Mouse (Mus musculus) liver, postnatal 0 days (tissue): ENCODE data around the gene Glb1l2. TPM values are rescaled to one million over a fixed set of nuclear protein-coding genes. Genes with fewer than 3 reads are reported as not detected.
A peak's percentile ranks its signal among the peaks of the same experiment; 100 is the strongest.

Experiments
- ATAC-seq: fragments of 200-750 bp; cut with Nextera tagmentation; 2 replicates; pipeline ENCODE4 v1.8.0; 2017; ENCODE audit warnings: mild to moderate bottlenecking, moderate library complexity
- DNase-seq: peaks from one replicate; pipeline ENCODE4 v3.0.0-alpha.2; 2016
- H3K27ac ChIP-seq: fragments of 300-500 bp; sonication (generic); 2 replicates; pipeline ENCODE4 v1.5.1; 2014; ENCODE audit warnings: antibody characterized with exemption, moderate library complexity, mild to moderate bottlenecking, low read depth
- H3K27me3 ChIP-seq: fragments of 300-500 bp; sonication (generic); 2 replicates; pipeline ENCODE4 v1.6.1; 2014; ENCODE audit warnings: low read length, control low read depth, mixed read lengths; ENCODE audit not compliant: insufficient read depth
- H3K36me3 ChIP-seq: fragments of 300-500 bp; sonication (generic); replicated peaks from 2 replicates; pipeline ENCODE4 v1.6.1; 2014; ENCODE audit warnings: mild to moderate bottlenecking, control low read depth, low read length, moderate library complexity, mixed read lengths; ENCODE audit not compliant: insufficient read depth
- H3K4me1 ChIP-seq: fragments of 300-500 bp; sonication (generic); 2 replicates; pipeline ENCODE4 v1.6.1; 2014; ENCODE audit warnings: antibody characterized with exemption, mild to moderate bottlenecking, control low read depth; ENCODE audit not compliant: insufficient read depth
- H3K4me2 ChIP-seq: fragments of 300-500 bp; sonication (generic); 2 replicates; pipeline ENCODE4 v1.6.1; 2014; ENCODE audit warnings: low read depth, mild to moderate bottlenecking, low read length, moderate library complexity, mixed read lengths
- H3K4me3 ChIP-seq: fragments of 300-500 bp; sonication (generic); 2 replicates; pipeline ENCODE4 v1.5.1; 2014; ENCODE audit warnings: low read depth, low read length
- H3K9ac ChIP-seq: fragments of 300-500 bp; sonication (generic); replicated peaks from 2 replicates; pipeline ENCODE4 v1.6.1; 2014; ENCODE audit warnings: mild to moderate bottlenecking, moderate library complexity
- H3K9me3 ChIP-seq: fragments of 300-500 bp; sonication (generic); 2 replicates; pipeline ENCODE4 v1.6.1; 2016; ENCODE audit warnings: mild to moderate bottlenecking, control low read depth, low read length, mixed read lengths
- CTCF ChIP-seq: sonication (generic); IDR thresholded peaks from 2 replicates; pipeline ENCODE4 v1.5.1; 2016; ENCODE audit warnings: antibody characterized with exemption, low read depth
- EP300 ChIP-seq: IDR thresholded peaks from 2 replicates; pipeline ENCODE4 v1.6.1; 2016; ENCODE audit warnings: antibody characterized with exemption, low read depth, mild to moderate bottlenecking
- WGBS: fragments of 180-500 bp; shearing (Covaris S2); extraction: QIAGEN DNeasy Blood & Tissue Kit; methylation state at CpG from one replicate; pipeline ENCODE4 v1.1.7; 2014; ENCODE audit not compliant: insufficient replicate concordance; 5-methylcytosine and 5-hydroxymethylcytosine counted together
- polyA plus RNA-seq: library from polyadenylated mRNA; unstranded; fragments of >200 nt; fragmentation: Nextera tagmentation; extraction: Ambion mirVana; gene quantifications from 2 replicates; pipeline ENCODE4 v1.2.1, GENCODE M21; 2015

Glb1l2 gene
- polyA plus RNA-seq, 1 experiment from 2014 or later, result not detected

DNA sequence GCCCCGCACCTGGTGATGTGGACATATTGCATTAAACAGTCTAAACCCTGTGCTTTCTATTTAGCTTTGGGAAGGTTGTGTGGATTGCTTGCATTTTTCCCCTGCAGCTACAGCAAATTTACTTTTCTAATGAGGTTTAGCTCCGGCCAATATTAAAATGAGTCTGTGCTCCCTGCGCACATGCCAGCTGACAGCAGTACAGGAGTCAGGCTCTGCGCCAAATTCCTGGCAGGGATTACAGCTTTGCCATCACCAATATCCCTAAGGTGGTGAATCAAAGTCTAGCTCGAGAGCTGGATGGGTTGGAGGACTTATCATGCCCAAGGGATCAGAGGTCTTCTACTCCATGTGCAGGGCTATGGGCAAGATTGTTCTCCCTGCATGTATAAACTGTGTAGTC is 69.2 kb downstream of the Glb1l2 start:
- Histone ChIP-seq H3K4me1 (no peaks in the 10 kb centered on the region), H3K9ac (no peak overlapping the region), H3K4me2 (no peak overlapping the region), H3K27me3 (peaks cover 20% of the 10 kb centered on the region), H3K4me3 (no peak overlapping the region), H3K36me3 (no peaks in the 10 kb centered on the region), H3K9me3 (no peaks in the 10 kb centered on the region), H3K27ac (no peak overlapping the region)
- no peak for ATAC-seq
- no peak for DNase-seq
- WGBS, result 68% methylated on average over 5 of the region's 5 CpGs
- TF ChIP-seq EP300 (no peak), CTCF (no peak)

DNA sequence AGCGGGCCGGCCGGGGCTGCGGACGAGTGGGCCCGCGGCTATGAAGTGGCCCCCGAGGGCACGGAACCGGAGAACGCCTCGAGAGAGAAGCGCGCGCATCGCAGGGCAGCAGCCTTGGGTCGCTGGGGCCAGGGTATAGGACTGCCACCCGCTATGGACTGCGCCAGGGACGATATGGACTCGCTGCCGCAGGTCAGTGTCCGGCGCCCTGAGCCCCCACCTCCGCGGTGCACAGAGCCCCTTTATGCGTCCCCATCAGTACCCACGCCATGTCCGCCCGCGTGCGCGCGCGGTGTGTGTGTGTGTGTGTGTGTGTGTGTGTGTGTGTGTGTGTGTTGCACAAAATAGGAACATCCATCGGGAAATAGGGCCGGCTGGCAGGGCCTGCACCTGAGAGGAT is 72.3 kb downstream of the Glb1l2 start:
- TF ChIP-seq EP300 (no peak), CTCF (no peak)
- Histone ChIP-seq H3K9me3 (no peaks in the 10 kb centered on the region), H3K27ac (no peak overlapping the region), H3K4me2 (no peak overlapping the region; the same call in 1 of the 2 replicates), H3K9ac (no peak overlapping the region), H3K36me3 (no peaks in the 10 kb centered on the region), H3K4me1 (no peaks in the 10 kb centered on the region), H3K4me3 (no peak overlapping the region), H3K27me3 (peaks cover 20% of the 10 kb centered on the region)
- ATAC-seq, result no peak
- WGBS, result 4% methylated on average over 25 of the region's 37 CpGs
- DNase-seq, result no peak

DNA sequence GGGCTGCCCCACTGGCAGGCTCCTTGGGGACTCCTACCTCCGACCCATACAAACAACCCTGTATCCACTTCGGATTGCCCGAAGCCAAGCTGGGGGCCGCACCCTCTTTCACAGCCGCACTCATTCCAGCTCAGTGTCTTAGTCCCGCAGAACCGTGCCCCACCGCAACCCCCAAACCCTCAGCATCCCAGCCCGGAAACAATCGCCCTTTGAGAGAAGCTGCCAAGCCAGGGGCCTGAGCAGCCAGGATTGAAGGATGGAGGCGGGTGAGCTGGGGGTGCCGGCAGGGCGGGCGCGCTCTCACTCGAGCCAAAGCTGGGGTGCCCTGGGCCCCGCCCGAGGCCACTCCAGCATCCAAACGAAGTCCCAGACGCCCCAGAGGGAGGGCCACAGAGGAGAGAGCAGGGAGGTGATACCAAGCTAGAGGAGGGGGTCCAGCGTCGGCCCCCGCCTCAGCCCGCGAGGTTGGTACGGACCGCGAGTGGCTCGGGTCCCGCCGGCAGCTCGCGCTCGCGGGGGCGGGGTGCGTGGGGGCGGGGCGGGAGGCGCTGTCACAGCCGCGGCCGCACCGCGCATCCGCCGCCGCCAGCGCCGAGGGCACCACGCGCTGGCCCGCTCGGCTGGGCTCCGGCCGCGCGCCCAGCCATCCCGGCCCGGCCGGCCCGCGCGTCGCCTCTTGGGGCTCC is 72.9 kb downstream of the Glb1l2 start, which contains the start of gene B3gat1:
B3gat1 (plus strand) TSS at position 523 of the 686 bp plus-strand sequence.
- no peak for DNase-seq
- H3K36me3 ChIP-seq, result no peaks in the 10 kb centered on the region

DNA sequence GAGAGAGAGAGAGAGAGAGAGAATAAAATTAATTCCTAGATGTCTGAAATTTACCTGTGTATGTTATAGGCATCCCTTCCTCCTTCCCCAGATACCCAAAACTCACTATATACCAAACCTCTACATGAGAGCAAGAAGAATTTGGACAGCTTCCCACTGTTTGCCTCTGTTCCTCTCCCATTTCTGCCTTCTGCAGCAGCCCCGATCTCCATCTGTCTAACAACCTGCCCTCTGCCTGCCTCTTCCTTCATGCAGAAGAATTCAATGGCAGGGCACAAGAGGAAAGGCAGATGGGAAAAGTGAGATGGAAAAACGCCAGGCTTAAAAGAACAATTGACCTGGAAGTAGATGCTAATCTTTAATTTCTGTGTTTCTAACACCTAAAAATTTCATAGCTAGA is 77.7 kb downstream of the Glb1l2 start:
- Histone ChIP-seq H3K4me3 (no peak overlapping the region), H3K4me1 (no peaks in the 10 kb centered on the region), H3K9me3 (no peaks in the 10 kb centered on the region), H3K27ac (no peak overlapping the region), H3K9ac (no peak overlapping the region), H3K4me2 (no peak overlapping the region), H3K36me3 (no peaks in the 10 kb centered on the region), H3K27me3 (peaks cover 7% of the 10 kb centered on the region)
- no peak for TF ChIP-seq EP300
- no peak for TF ChIP-seq CTCF
- DNase-seq (no peak), ATAC-seq (no peak)
- WGBS, result 68% methylated on average over 2 of the region's 2 CpGs

More for the DNA sequence above, 72.9 kb downstream of the Glb1l2 start, which contains the start of gene B3gat1:
- H3K4me2 ChIP-seq, result no peak within 1 kb of the TSS; the same call in 1 of the 2 replicates
- H3K4me1 ChIP-seq, result no peaks in the 10 kb centered on the region
- peaks cover 20% of the 10 kb centered on the region for H3K27me3 ChIP-seq
- no peak within 1 kb of the TSS for H3K27ac ChIP-seq
- H3K9ac ChIP-seq, result no peak within 1 kb of the TSS
- H3K4me3 ChIP-seq, result no peak within 1 kb of the TSS
- TF ChIP-seq EP300 (no peak), CTCF (no peak)
- 3% methylated on average over 53 of the region's 65 CpGs for WGBS
- no peak for ATAC-seq
- no peaks in the 10 kb centered on the region for H3K9me3 ChIP-seq

DNA sequence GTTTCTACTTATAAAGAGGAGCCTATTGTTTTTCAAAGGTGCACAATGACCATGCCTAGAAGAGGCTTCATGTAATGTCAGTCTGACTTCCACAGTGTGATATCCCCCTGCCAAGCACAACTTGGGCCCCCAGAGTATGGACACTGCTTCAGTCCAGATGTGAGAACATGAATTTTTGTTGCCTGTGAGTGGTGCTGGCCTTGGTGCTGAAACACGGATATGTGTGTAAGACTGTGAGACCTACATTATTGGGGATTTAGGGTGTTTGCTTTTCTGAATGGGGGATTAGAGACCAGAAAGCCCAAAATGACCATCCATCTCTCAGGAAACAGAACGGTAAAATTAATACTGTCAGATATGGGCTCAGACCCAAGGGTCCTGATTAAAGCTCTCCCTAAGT is 78.8 kb downstream of the Glb1l2 start:
- DNase-seq (peak; percentile 13), ATAC-seq (no peak)
- Histone ChIP-seq H3K4me1 (no peaks in the 10 kb centered on the region), H3K27ac (no peak overlapping the region), H3K9me3 (no peaks in the 10 kb centered on the region), H3K36me3 (no peaks in the 10 kb centered on the region), H3K4me2 (no peak overlapping the region), H3K9ac (no peak overlapping the region), H3K27me3 (no peaks in the 10 kb centered on the region), H3K4me3 (no peak overlapping the region)
- TF ChIP-seq EP300 (no peak), CTCF (no peak)
- 60% methylated on average over 2 of the region's 2 CpGs for WGBS

DNA sequence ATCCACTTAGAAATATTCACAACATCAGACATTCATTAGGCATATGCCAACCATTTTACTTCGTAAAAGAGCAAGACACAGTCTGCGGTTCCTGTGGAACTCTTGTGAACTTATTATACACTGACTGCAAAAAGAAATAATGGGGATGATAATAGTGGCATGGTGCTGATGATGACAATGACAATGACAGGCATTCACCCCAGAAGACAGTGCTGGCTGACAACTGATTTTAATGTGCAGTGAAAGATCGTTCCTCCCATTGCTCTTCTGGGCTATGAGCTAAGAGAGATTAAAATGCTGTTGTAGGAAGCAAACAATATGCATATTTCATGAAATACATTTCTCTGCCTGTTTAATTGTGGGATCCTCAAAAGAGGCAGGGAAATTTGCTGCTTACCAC is 80.6 kb downstream of the Glb1l2 start:
- no peak overlapping the region for H3K4me2 ChIP-seq
- H3K9me3 ChIP-seq, result no peaks in the 10 kb centered on the region
- no peak for DNase-seq
- H3K27me3 ChIP-seq, result no peaks in the 10 kb centered on the region
- no peak overlapping the region for H3K9ac ChIP-seq
- WGBS, result 80% methylated on average over 3 of the region's 3 CpGs
- no peak overlapping the region for H3K4me3 ChIP-seq
- no peak overlapping the region for H3K27ac ChIP-seq
- no peaks in the 10 kb centered on the region for H3K36me3 ChIP-seq
- no peaks in the 10 kb centered on the region for H3K4me1 ChIP-seq
- ATAC-seq, result no peak
- TF ChIP-seq CTCF (no peak), EP300 (no peak)

DNA sequence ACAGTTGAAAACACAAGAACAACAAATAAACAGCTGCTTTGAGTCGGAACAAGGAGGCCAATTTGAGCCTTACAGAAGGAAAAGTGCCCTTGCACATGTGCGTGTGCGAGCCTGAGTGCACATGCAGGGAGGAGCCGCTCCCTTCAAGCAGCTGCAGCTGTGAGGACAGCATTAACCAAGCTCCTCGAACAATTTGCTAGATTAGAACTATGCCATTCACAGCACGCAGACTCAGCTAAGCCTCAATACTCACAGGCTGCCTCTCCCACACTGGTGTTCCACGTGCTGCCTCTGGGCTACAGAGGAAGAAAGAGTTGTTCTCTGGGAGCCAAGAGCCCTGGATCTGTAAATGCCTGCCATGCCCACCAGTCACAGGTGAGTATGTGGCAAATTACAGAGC is 84.5 kb downstream of the Glb1l2 start:
- Histone ChIP-seq H3K4me3 (no peak overlapping the region), H3K4me2 (no peak overlapping the region), H3K9ac (no peak overlapping the region), H3K36me3 (no peaks in the 10 kb centered on the region), H3K4me1 (no peaks in the 10 kb centered on the region), H3K27ac (no peak overlapping the region), H3K9me3 (no peaks in the 10 kb centered on the region), H3K27me3 (no peaks in the 10 kb centered on the region)
- TF ChIP-seq CTCF, result no peak
- no peak for TF ChIP-seq EP300
- DNase-seq, result no peak
- ATAC-seq, result no peak
- 61% methylated on average over 7 of the region's 7 CpGs for WGBS
